Mouse (Mus musculus) CH12.LX (cell line): ENCODE measurements around the gene Spats2. TPM values are rescaled to one million over a fixed set of nuclear protein-coding genes. Genes with fewer than 3 reads are reported as not detected.

Experiments
- DNase-seq: peaks from one replicate; pipeline ENCODE4 v3.0.0-alpha.2; 2013; ENCODE audit errors: extremely low read depth
- H3K27ac ChIP-seq: 2 replicates; pipeline ENCODE4 v1.5.1; 2012; ENCODE audit warnings: low read depth, mild to moderate bottlenecking, control low read depth, moderate library complexity; ENCODE audit not compliant: insufficient read depth
- H3K27me3 ChIP-seq: replicated peaks from 2 replicates; pipeline ENCODE3; 2012; ENCODE audit warnings: inconsistent platforms
- H3K36me3 ChIP-seq, 2 experiments: replicated peaks in 1 of 2; 2 replicates each; pipeline versions ENCODE3 to v1.6.1; 2012; ENCODE audit warnings: inconsistent platforms in 1 of 2, low read length in 1 of 2, mild to moderate bottlenecking in 1 of 2, mixed read lengths in 1 of 2, moderate library complexity in 1 of 2; ENCODE audit not compliant: control insufficient read depth in 1 of 2, insufficient read depth in 1 of 2
- H3K4me1 ChIP-seq, 2 experiments: 2 replicates each; pipeline ENCODE4 v1.6.1; 2012; ENCODE audit warnings: inconsistent platforms in 1 of 2, moderate library complexity in 1 of 2; ENCODE audit not compliant: insufficient read depth in 2 of 2, control insufficient read depth in 1 of 2
- H3K4me2 ChIP-seq: 2 replicates; pipeline ENCODE4 v1.6.1; 2012; ENCODE audit warnings: low read depth, mild to moderate bottlenecking, control low read depth; ENCODE audit not compliant: poor library complexity, insufficient read depth, severe bottlenecking
- H3K4me3 ChIP-seq, 3 experiments: fragments of 150-350 bp in 1 of 3; sonication (generic) in 1 of 3; replicated peaks in 1 of 3; 2 replicates each; pipeline versions ENCODE3 to v1.5.1; 2011 to 2012; ENCODE audit warnings: low read depth in 2 of 3, low read length in 2 of 3, mild to moderate bottlenecking in 2 of 3, moderate library complexity in 2 of 3, control low read depth in 1 of 3, improper control_type of control experiment in 1 of 3, inconsistent platforms in 1 of 3, mixed read lengths in 1 of 3; ENCODE audit not compliant: poor library complexity in 1 of 3
- H3K79me2 ChIP-seq: replicated peaks from 2 replicates; pipeline ENCODE4 v1.6.1; 2012; ENCODE audit warnings: mild to moderate bottlenecking, moderate library complexity; ENCODE audit not compliant: control insufficient read depth, poor library complexity, insufficient read depth, severe bottlenecking; ENCODE audit errors: extremely low read depth
- H3K9ac ChIP-seq: 2 replicates; pipeline ENCODE4 v1.6.1; 2012; ENCODE audit warnings: low read depth, mild to moderate bottlenecking, control low read depth, moderate library complexity; ENCODE audit not compliant: insufficient read depth
- H3K9me3 ChIP-seq: replicated peaks from 2 replicates; pipeline ENCODE3; 2012; ENCODE audit warnings: low read length, inconsistent platforms, mixed read lengths
- E2F4 ChIP-seq: IDR thresholded peaks from 2 replicates; pipeline ENCODE4 v1.6.1; 2011; ENCODE audit warnings: low read depth, low read length, improper control_type of control experiment; ENCODE audit not compliant: insufficient replicate concordance
- ELF1 ChIP-seq: IDR thresholded peaks from 2 replicates; pipeline ENCODE4 v1.6.1; 2014; ENCODE audit warnings: low read depth, mild to moderate bottlenecking, inconsistent platforms, low read length, improper control_type of control experiment
- EP300 ChIP-seq: IDR thresholded peaks from 2 replicates; pipeline ENCODE4 v1.6.1; 2011; ENCODE audit warnings: low read length, improper control_type of control experiment
- ETS1 ChIP-seq: conservative IDR thresholded peaks from 2 replicates; pipeline ENCODE4 v1.6.1; 2012; ENCODE audit warnings: low read depth, mild to moderate bottlenecking, inconsistent platforms, low read length, improper control_type of control experiment, moderate library complexity
- JUN ChIP-seq: IDR thresholded peaks from 2 replicates; pipeline ENCODE4 v1.6.1; 2011; ENCODE audit warnings: low read depth, mild to moderate bottlenecking, low read length, improper control_type of control experiment, moderate library complexity; ENCODE audit not compliant: insufficient read depth
- JUND ChIP-seq: conservative IDR thresholded peaks from 2 replicates; pipeline ENCODE4 v1.6.1; 2011; ENCODE audit warnings: low read depth, low read length, improper control_type of control experiment
- KAT2A ChIP-seq: IDR thresholded peaks from 2 replicates; pipeline ENCODE4 v1.6.1; 2012; ENCODE audit warnings: low read length, improper control_type of control experiment, inconsistent platforms; ENCODE audit not compliant: insufficient replicate concordance
- MAZ ChIP-seq: IDR thresholded peaks from 2 replicates; pipeline ENCODE4 v1.6.1; 2012; ENCODE audit warnings: low read depth, mild to moderate bottlenecking, inconsistent platforms, low read length, improper control_type of control experiment, moderate library complexity
- MYC ChIP-seq: IDR thresholded peaks from 2 replicates; pipeline ENCODE4 v1.6.1; 2011; ENCODE audit warnings: low read depth, mild to moderate bottlenecking, improper control_type of control experiment, low read length
- POLR2A ChIP-seq: IDR thresholded peaks from 2 replicates; pipeline ENCODE4 v1.6.1; 2011; ENCODE audit warnings: low read depth, mild to moderate bottlenecking, improper control_type of control experiment, low read length
- POLR2AphosphoS2 ChIP-seq: IDR thresholded peaks from 2 replicates; pipeline ENCODE4 v1.6.1; 2011; ENCODE audit warnings: low read depth, low read length, improper control_type of control experiment
- RAD21 ChIP-seq: IDR thresholded peaks from 2 replicates; pipeline ENCODE4 v1.6.1; 2011; ENCODE audit warnings: low read depth, mild to moderate bottlenecking, low read length, improper control_type of control experiment, moderate library complexity
- RCOR1 ChIP-seq: conservative IDR thresholded peaks from 2 replicates; pipeline ENCODE4 v1.6.1; 2012; ENCODE audit warnings: low read depth, mild to moderate bottlenecking, inconsistent platforms, low read length, improper control_type of control experiment
- SMC3 ChIP-seq: IDR thresholded peaks from 2 replicates; pipeline ENCODE4 v1.6.1; 2011; ENCODE audit warnings: low read depth, low read length, improper control_type of control experiment
- TBP ChIP-seq: conservative IDR thresholded peaks from 2 replicates; pipeline ENCODE4 v1.6.1; 2011; ENCODE audit warnings: low read depth, low read length, improper control_type of control experiment
- UBTF ChIP-seq: IDR thresholded peaks from 2 replicates; pipeline ENCODE4 v1.6.1; 2012; ENCODE audit warnings: low read depth, mild to moderate bottlenecking, inconsistent platforms, low read length, improper control_type of control experiment, moderate library complexity
- USF1 ChIP-seq: IDR thresholded peaks from 2 replicates; pipeline ENCODE4 v1.6.1; 2014; ENCODE audit warnings: low read depth, mild to moderate bottlenecking, inconsistent platforms, low read length, improper control_type of control experiment
- dilution Hi-C: fragments of 300-500 bp; cut with MboI; formaldehyde crosslinking; loops from 2 replicates; pipeline ENCODE4 v1.14.3; 2020; ENCODE audit warnings: low sequenced_read_pairs; ENCODE audit not compliant: extremely low pct_unique_long_range_greater_than_20kb, extremely low pct_ligation_motif_present
- in situ Hi-C: fragments of 300-500 bp; cut with MboI; formaldehyde crosslinking; loops from 3 replicates; pipeline ENCODE4 v1.14.3; 2019; ENCODE audit warnings: low sequenced_read_pairs, low pct_ligation_motif_present, low pct_unique_long_range_greater_than_20kb, mixed read lengths
- polyA plus RNA-seq: library from polyadenylated mRNA; unstranded; fragments of >175 nt; gene quantifications from 2 replicates; pipeline ENCODE4 v1.2.1, GENCODE M21; 2012; ENCODE audit warnings: low read depth; ENCODE audit not compliant: insufficient read length
- total RNA-seq, 2 experiments: library from RNA; depleted of rRNA; stranded (reverse); fragments of 300-350 nt in 1 of 2; fragments of >200 nt in 1 of 2; gene quantifications; 2 replicates each; pipeline ENCODE4 v1.2.3; 2012 to 2014

Gene Spats2
- total and polyA plus RNA-seq, 3 experiments = 26.5 to 81.0 (median 68.3) TPM

GRCm38 (mm10) chr15:99259730-99260252, 134.1 kb downstream of the Spats2 start:
- H3K27ac ChIP-seq = no peak overlapping the region
- H3K4me3 ChIP-seq = no peak overlapping the region
- no peaks in the 10 kb centered on the region for H3K79me2 ChIP-seq
- H3K36me3 ChIP-seq = peaks cover 0 to 3% of the 10 kb centered on the region in 2 experiments
- no peaks in the 10 kb centered on the region for H3K27me3 ChIP-seq
- H3K9ac ChIP-seq = no peak overlapping the region
- dilution Hi-C loops (no loop called here), in situ Hi-C loops (no loop called here)
- TF ChIP-seq POLR2A (no peak), MAZ (0 out of 2 replicates have a peak, but pooled peaks have one; percentile 42), KAT2A (0 out of 2 replicates have a peak, but pooled peaks have one; percentile 21)
- H3K9me3 ChIP-seq = no peaks in the 10 kb centered on the region
- peaks cover 9 to 21% of the 10 kb centered on the region in 2 experiments for H3K4me1 ChIP-seq
- DNase-seq = peak; percentile 81
- H3K4me2 ChIP-seq = peak overlapping the region; percentile 72

DNA sequence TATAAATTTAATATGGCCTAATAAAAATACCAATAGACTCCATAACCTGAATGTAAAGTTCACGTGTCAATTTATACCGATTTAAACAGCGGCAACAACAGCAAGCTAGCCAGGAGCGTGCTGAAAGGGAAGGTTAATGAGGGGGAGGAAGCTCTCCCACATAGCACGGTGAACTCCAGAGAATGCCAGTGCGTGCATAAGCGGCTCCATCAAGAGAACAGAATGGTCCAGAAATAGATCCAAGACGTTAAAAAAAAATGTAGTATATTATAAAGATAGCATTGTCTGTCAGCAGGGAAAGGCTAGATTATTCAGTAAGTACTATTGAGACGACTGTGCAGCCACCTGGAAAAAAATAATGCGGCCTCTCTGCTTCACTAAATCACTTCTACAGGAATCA, 137.0 kb downstream of the Spats2 start:
- no peaks in the 10 kb centered on the region for H3K79me2 ChIP-seq
- no peak overlapping the region for H3K4me2 ChIP-seq
- no peak for DNase-seq
- dilution Hi-C loops = no loop called here
- H3K36me3 ChIP-seq = no peaks in the 10 kb centered on the region
- no peaks in the 10 kb centered on the region for H3K9me3 ChIP-seq
- H3K27me3 ChIP-seq = peaks cover under 1% of the 10 kb centered on the region
- TF ChIP-seq ETS1 (no peak), RAD21 (no peak), E2F4 (no peak), TBP (no peak), JUN (no peak), SMC3 (no peak), EP300 (no peak), MYC (no peak), UBTF (no peak), POLR2AphosphoS2 (no peak), USF1 (no peak), RCOR1 (no peak), MAZ (no peak), JUND (no peak), ELF1 (no peak)
- TF ChIP-seq, all 38 proteins: peak for 0
- in situ Hi-C loops = no loop called here
- Histone ChIP-seq H3K4me3 (no peak overlapping the region), H3K27ac (no peak overlapping the region), H3K4me1 (peaks cover 11 to 22% of the 10 kb centered on the region in 2 experiments; a peak in 3 of 4 replicates), H3K9ac (no peak overlapping the region)

Other genes starting within 250 kb of the Spats2 start
- gene Rhebl1, start 231.4 kb upstream of the Spats2 start, total RNA-seq (2012; rRNA removed) = 11.1 and 13.9 TPM in 2 replicates
- 17.6 and 23.2 TPM in 2 replicates for gene Rhebl1, start 231.4 kb upstream of the Spats2 start, total RNA-seq (2014; rRNA removed)
- 23.3 and 25.1 TPM in 2 replicates for gene Rhebl1, start 231.4 kb upstream of the Spats2 start, polyA plus RNA-seq
- not detected in 2 replicates for gene Dhh, start 227.4 kb upstream of the Spats2 start, total RNA-seq (2012; rRNA removed)
- gene Dhh, start 227.4 kb upstream of the Spats2 start, total RNA-seq (2014; rRNA removed) = not detected in 2 replicates
- not detected in 2 replicates for gene Dhh, start 227.4 kb upstream of the Spats2 start, polyA plus RNA-seq
- 19.7 and 23.4 TPM in 2 replicates for gene Lmbr1l, start 207.7 kb upstream of the Spats2 start, total RNA-seq (2012; rRNA removed)
- 27.5 and 30.4 TPM in 2 replicates for gene Lmbr1l, start 207.7 kb upstream of the Spats2 start, total RNA-seq (2014; rRNA removed)
- 22.4 and 27.9 TPM in 2 replicates for gene Lmbr1l, start 207.7 kb upstream of the Spats2 start, polyA plus RNA-seq
- gene Tuba1b, start 191.4 kb upstream of the Spats2 start, total RNA-seq (2012; rRNA removed) = 1,149 and 1,670 TPM in 2 replicates
- gene Tuba1b, start 191.4 kb upstream of the Spats2 start, total RNA-seq (2014; rRNA removed) = 2,803 and 2,960 TPM in 2 replicates
- 2,789 and 2,851 TPM in 2 replicates for gene Tuba1b, start 191.4 kb upstream of the Spats2 start, polyA plus RNA-seq
- gene Gm49450, start 172.4 kb upstream of the Spats2 start, total RNA-seq (2012; rRNA removed) = 0.38 TPM in 1 of 2 replicates, not detected in the other
- 0.81 and 4.7 TPM in 2 replicates for gene Gm49450, start 172.4 kb upstream of the Spats2 start, total RNA-seq (2014; rRNA removed)
- gene Gm49450, start 172.4 kb upstream of the Spats2 start, polyA plus RNA-seq = 125 TPM in 1 of 2 replicates, not detected in the other
- 153 and 181 TPM in 2 replicates for gene Tuba1a, start 172.2 kb upstream of the Spats2 start, total RNA-seq (2012; rRNA removed)
- gene Tuba1a, start 172.2 kb upstream of the Spats2 start, total RNA-seq (2014; rRNA removed) = 438 and 533 TPM in 2 replicates
- 254 and 283 TPM in 2 replicates for gene Tuba1a, start 172.2 kb upstream of the Spats2 start, polyA plus RNA-seq
- gene Tuba1c, start 96.0 kb upstream of the Spats2 start, total RNA-seq (2012; rRNA removed) = 178 and 229 TPM in 2 replicates
- 359 and 390 TPM in 2 replicates for gene Tuba1c, start 96.0 kb upstream of the Spats2 start, total RNA-seq (2014; rRNA removed)
- gene Tuba1c, start 96.0 kb upstream of the Spats2 start, polyA plus RNA-seq = 183 and 220 TPM in 2 replicates
- gene Prph, start 70.7 kb upstream of the Spats2 start, total RNA-seq (2012; rRNA removed) = not detected in 2 replicates
- gene Prph, start 70.7 kb upstream of the Spats2 start, total RNA-seq (2014; rRNA removed) = 0.12 TPM in 1 of 2 replicates, not detected in the other
- not detected in 2 replicates for gene Prph, start 70.7 kb upstream of the Spats2 start, polyA plus RNA-seq
- gene Troap, start 51.3 kb upstream of the Spats2 start, total RNA-seq (2012; rRNA removed) = 17.8 and 25.0 TPM in 2 replicates
- 19.2 and 20.2 TPM in 2 replicates for gene Troap, start 51.3 kb upstream of the Spats2 start, total RNA-seq (2014; rRNA removed)
- gene Troap, start 51.3 kb upstream of the Spats2 start, polyA plus RNA-seq = 61.0 and 74.2 TPM in 2 replicates
- gene C1ql4, start 38.1 kb upstream of the Spats2 start, total RNA-seq (2012; rRNA removed) = 0.08 TPM in 1 of 2 replicates, not detected in the other
- gene C1ql4, start 38.1 kb upstream of the Spats2 start, total RNA-seq (2014; rRNA removed) = not detected in 2 replicates
- not detected in 2 replicates for gene C1ql4, start 38.1 kb upstream of the Spats2 start, polyA plus RNA-seq
- 10.0 and 10.6 TPM in 2 replicates for gene Dnajc22, start 32.7 kb upstream of the Spats2 start, total RNA-seq (2012; rRNA removed)
- gene Dnajc22, start 32.7 kb upstream of the Spats2 start, total RNA-seq (2014; rRNA removed) = 20.4 and 24.2 TPM in 2 replicates
- gene Dnajc22, start 32.7 kb upstream of the Spats2 start, polyA plus RNA-seq = 12.4 and 14.5 TPM in 2 replicates
- not detected in 2 replicates for gene Kcnh3, start 98.9 kb downstream of the Spats2 start, total RNA-seq (2012; rRNA removed)
- gene Kcnh3, start 98.9 kb downstream of the Spats2 start, total RNA-seq (2014; rRNA removed) = not detected in 2 replicates
- gene Kcnh3, start 98.9 kb downstream of the Spats2 start, polyA plus RNA-seq = not detected in 2 replicates
- 83.7 and 85.1 TPM in 2 replicates for gene Mcrs1, start 126.0 kb downstream of the Spats2 start, total RNA-seq (2012; rRNA removed)
- 94.5 and 105 TPM in 2 replicates for gene Mcrs1, start 126.0 kb downstream of the Spats2 start, total RNA-seq (2014; rRNA removed)
- gene Mcrs1, start 126.0 kb downstream of the Spats2 start, polyA plus RNA-seq = 73.4 and 75.9 TPM in 2 replicates
- gene Prpf40b, start 169.2 kb downstream of the Spats2 start, total RNA-seq (2012; rRNA removed) = 18.8 and 27.9 TPM in 2 replicates
- 11.7 and 14.3 TPM in 2 replicates for gene Prpf40b, start 169.2 kb downstream of the Spats2 start, total RNA-seq (2014; rRNA removed)
- 31.6 and 31.8 TPM in 2 replicates for gene Prpf40b, start 169.2 kb downstream of the Spats2 start, polyA plus RNA-seq
- gene Fam186b, start 170.0 kb downstream of the Spats2 start, total RNA-seq (2012; rRNA removed) = 0.04 TPM in 1 of 2 replicates, not detected in the other
- gene Fam186b, start 170.0 kb downstream of the Spats2 start, total RNA-seq (2014; rRNA removed) = not detected in 2 replicates
- 0.11 TPM in 1 of 2 replicates, not detected in the other for gene Fam186b, start 170.0 kb downstream of the Spats2 start, polyA plus RNA-seq
- 28.6 and 28.8 TPM in 2 replicates for gene Fmnl3, start 244.6 kb downstream of the Spats2 start, total RNA-seq (2012; rRNA removed)
- 23.5 and 24.2 TPM in 2 replicates for gene Fmnl3, start 244.6 kb downstream of the Spats2 start, total RNA-seq (2014; rRNA removed)
- gene Fmnl3, start 244.6 kb downstream of the Spats2 start, polyA plus RNA-seq = 49.3 and 50.6 TPM in 2 replicates